Mouse (Mus musculus) layer of hippocampus, postnatal 14 days (tissue): Measurements from ENCODE around the gene Tbc1d16. TPM values are rescaled to one million over a fixed set of nuclear protein-coding genes. Genes with fewer than 3 reads are reported as not detected.
"Not testable (repeated sequence)": the region's sequence is repeated elsewhere in the genome, so short reads cannot be mapped to it uniquely, and the experiment has no call there.

Experiments
- DNase-seq, 2 experiments: peaks; one replicate each; pipeline ENCODE4 v3.0.0; 2021 to 2022; ENCODE audit warnings: low spot score in 2 of 2, mixed read lengths in 1 of 2
- long read RNA-seq, 2 experiments: library from polyadenylated mRNA; stranded (forward); transcript quantifications; one replicate each; pipeline ENCODE4 v2.0.0; 2021
- total RNA-seq, 2 experiments: library from RNA; stranded (reverse); gene quantifications; 2 replicates each; pipeline ENCODE4 v1.2.3; 2021

The Tbc1d16 gene
- 10 to 100 TPM; 79.7 to 81.0 TPM for total RNA-seq
- long read RNA-seq, experiment 1, partial matches to known transcripts, result 0 of 15 reads
- long read RNA-seq, experiment 1, other reads (novel, unspliced or antisense), result 15 of 15 reads
- long read RNA-seq, experiment 2, partial matches to known transcripts, result 0 of 27 reads
- long read RNA-seq, experiment 2, other reads (novel, unspliced or antisense), result 27 of 27 reads

DNA sequence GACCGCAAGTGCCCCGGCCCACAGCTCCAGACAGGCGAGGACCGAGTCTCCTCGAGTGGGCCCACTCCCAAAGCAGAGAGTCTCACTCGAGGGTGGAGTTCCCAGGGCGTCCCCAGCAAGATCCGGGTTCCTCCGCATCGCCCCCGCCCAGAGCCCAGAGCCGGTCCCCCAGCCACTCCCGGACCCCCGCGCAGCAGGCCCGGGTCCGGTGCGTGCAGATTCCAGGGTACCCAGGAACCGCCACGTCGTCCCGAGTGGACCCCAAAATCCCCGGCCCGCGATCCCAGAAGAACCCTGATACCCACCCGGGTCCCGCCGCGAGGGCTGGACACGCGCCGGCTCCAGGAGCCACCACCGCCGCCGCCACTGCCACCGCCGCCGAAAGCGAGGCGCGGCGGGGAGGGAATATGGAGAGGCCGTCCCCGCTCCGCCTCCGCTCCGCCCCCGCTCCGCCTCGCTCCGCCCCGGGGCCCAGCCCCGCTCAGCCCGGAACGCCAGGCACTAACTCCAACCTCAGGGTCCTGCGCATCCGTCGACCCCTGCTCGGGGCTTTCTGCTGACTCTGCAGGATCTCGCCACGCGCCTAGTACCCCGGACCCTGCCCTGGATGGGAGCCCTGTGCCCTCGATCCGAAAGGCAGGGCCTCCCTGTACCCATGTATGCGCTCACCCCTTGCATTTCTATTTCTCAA, at the start of gene Tbc1d16, which contains the start of gene Ccdc40:
TSS of gene Tbc1d16 (minus strand) at position 409 of the 691 bp plus-strand sequence.
TSS of gene Ccdc40 (plus strand) at position 482 of the 691 bp plus-strand sequence.
- peak; percentile 50 to 61 for DNase-seq

DNA sequence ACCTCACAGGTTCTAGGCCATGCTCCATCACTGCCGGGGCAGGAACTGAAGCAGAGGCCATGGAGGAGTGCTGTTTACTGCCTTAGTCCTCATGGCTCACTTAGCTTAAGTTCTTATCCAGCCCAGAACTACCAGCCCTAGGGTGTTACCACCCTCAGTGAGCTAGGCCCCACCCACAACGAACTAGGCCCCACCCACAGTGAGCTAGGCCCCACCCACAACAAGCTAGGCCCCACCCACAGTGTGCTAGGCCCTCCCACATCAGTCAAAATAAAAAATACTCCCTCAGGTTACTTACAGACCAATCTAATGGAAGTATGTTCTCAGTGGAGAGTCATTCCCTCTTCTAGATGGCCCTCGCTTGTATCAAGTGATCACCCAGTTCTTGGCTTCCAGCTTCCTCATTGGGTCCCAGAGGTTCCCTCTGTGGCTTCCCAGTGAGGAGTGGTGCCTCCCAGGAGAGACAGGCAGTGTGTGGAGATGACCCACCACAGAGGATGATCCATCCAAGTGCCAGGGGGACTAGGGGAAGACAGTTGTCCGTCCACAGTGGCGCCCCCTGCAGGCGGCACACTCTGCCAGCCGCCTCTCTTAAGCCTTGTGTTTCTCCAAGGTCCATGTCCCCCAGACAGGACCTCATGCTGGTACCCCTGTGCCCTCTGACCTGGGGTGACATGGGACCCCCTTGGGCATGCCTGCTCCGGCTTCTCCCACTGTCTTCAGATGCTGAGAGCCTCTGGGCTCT, 45.1 kb upstream of the Tbc1d16 start:
- DNase-seq, result no peak

DNA sequence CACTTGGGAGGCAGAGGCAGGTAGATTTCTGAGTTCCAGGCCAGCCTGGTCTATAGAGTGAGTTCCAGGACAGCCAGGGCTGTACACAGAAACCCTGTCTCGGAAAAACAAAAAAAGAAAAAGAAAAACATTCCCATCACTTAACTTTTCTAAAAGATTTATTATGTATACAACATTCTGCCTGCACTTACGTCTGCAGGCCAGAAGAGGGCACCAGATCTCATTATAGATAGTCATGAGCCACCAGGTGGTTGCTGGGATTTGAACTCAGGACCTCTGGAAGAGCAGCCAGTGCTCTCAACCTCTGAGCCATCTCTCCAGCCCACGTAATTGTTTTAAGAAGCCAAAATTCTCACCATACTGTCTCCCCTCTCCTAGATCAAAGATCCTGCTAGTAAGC, 44.2 kb upstream of the Tbc1d16 start:
- DNase-seq, result not testable (repeated sequence)

DNA sequence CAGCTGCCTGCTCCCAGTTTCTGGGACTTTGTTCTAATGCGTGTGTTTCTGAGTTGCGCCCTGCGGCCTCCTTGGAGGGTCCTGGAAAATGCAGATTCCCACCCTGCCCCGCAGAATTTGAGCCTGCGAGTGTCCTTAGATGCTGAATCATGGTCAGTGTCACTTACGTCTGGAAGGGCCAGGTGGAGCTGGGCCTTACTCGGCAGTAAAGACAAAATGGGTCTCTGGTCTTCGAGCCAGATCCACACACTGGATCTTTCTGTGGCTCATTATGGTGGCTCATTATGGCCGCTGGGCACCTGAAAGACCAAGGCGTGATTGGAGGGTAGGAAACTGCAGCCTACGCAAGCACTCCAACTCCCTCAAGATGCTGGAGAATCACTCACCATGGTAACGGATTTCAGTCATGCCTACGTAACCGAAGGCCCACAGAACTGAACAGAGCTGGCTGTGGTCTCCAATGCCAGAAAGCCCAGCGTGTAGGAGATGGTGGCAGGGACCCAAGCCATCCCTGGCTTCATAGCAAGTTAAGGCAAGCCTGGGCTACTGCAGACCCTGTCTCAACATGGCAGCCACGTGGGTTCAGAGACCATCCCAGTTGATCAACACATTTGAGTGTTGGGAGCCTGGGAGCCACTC, 40.4 kb upstream of the Tbc1d16 start:
- peak; percentile 54 to 69 for DNase-seq

DNA sequence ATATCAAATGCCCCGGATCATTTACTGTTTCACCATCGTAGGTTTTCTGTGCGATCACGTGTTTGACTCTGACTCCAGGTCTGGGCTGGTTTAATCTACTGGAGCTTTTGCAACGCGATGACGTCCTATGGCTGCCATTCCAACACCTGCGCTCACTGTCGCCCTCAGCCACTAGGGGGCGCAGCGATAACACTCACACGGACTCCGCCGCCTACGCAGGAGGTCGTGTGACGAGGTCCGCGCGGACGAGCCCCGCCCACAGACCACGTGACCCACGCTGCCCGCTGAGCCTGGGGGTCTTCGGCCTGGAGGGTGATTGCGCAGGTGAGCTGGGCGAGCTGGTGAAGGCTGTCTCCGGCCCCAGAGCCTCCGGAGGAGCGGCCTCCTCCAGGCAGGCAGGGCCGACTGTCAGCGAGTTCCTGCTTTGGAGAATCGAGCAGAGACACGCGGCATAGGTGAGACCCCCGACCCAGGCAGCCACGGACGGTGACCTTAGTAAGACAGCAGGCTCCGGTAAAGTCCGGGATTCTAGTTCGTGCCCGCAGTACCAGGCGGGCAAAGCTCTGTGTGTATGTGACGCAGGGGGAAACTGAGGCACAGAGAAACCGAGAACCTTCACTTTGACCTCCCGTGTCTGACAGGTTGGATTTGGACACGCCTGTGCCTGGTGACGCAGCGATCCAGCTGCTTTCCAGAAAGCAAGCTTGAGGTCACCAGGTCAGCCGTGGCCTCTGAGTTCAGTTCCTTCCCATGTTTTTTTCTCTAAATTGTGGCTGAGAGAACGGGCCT, 39.7 kb upstream of the Tbc1d16 start, which contains the start of gene Gaa:
TSS of gene Gaa (plus strand) at position 120 of the 789 bp plus-strand sequence.
- peak; percentile 95 for DNase-seq

DNA sequence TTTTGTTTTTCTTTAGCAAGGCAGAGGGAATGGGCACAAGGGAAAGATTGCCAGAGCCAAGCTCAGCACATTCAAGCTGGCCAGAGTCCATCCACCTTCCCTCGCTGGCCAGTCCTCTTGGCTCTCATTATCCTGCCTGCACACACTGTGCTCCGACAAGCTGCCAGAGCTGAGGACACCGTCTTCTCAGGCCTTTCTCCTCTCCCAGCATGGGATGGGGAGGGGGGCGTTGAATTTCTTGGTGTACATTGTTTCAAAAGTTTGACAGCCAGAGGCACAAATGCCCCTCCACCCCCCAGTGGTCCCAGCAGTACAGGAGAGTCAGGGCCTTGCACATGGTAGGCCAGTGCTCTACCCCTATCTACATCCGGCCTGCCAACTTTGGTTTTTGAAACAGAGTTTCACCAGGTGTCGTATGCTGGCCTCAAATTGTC, 39.0 kb upstream of the Tbc1d16 start:
- peak; percentile 37 to 71 for DNase-seq

DNA sequence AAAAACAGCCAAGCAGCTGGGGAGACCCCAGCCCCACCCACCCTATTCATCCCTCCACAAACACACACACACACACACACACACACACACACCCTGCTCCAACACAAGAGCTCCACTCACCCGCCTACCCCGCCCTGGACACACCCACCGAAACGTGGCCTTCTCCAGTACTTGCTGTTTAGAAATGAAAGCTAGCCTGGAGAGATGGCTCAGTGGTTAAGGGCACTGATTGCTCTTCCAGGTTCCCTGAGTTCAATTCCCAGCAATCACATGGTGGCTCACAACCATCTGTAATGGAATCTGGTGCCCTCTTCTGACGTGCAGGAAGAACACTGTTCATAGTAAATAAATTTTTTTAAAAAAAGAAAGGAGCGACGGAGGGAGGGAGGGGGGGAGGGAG, 37.5 kb upstream of the Tbc1d16 start:
- DNase-seq, result no peak

DNA sequence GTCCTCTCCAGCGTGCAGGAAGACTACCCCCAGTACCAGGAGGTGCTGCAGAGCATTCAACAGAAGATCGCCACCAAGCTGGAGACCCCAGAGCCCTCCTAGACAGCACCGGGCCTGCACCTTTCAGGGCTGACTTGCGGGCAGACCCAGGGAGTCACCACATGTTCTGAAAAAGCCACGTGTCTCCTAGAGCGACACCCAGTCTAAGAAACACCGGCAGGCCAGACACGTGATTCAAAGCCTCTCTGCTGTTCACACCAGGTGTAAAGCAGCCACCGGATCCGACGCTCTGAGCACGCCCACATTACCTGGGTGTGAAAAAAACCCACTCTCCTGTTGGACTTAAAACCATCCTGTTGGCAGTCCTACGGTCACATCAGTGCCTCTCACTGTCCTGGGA, 36.1 kb upstream of the Tbc1d16 start:
- no peak for DNase-seq

DNA sequence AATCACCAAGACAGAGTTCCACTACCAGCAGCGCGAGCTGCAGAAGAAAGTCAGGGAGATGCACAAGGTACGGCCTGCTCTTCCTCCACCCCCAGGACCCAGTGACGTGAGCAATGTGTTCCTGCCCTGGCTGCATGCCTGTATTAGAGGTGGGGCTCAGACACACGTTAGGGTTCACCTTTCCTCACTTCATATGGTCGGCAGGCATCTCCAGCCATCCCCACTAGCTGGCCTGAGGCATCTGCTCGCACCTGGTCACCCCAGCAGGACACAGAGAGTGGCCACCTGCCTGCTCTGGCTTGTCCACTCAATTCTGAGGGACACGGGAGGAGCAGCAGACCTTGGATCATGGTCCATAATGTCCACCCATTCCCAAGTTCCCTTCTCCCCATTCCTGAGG, 31.7 kb upstream of the Tbc1d16 start:
- DNase-seq, result no peak

DNA sequence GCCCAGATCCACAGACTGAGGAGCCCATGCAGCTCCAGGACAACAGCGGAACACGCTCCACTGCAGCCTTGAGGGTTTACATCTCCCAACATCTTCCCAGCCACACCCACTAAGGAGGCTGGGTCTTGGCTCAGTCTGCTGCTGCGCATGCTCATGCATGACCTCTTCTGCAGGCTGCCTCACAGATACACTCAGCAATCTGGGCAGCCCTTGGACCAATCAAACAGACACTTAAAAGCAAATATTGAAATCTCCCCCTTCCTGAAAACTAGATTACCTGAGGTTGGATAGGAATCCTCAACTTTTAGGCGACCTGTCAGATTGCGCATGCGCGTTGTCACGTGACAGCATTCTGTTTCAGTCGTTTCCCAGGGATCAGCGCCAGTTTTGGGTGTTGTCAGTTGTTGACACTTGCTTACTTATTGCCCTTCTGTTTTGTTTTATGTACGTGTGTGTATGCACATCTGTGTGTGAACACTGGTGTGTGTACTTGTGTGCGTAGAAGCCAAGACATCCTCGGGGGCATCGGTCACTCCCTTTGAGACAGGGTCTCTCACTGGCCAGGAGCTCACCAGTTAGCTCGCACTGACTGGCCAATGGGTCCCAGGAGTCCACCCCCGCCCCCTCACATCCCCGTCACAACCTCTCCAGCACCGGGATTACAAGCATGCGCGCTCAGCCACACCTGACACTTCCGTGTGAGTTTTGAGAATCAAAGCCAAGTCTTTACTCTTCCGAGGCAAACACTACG, 30.4 kb upstream of the Tbc1d16 start:
- peak; percentile 63 to 76 for DNase-seq

DNA sequence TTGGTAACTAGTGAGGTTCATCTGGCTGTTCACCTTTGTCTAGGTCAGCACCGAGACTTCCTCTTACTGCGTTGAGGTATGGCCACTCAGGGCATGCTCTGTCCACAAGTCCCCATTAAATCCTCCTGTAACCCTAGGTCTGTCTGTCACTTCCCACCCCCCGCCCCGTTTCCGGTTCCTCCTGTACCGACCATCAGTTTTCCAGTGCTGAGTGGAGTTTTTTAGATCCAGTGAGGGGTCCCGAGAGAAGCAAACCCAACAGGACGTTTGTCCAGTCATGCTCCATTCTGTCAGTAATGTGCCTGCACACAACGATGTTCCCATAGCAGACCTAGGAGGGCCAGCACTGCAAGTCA, 29.9 kb upstream of the Tbc1d16 start:
- no peak for DNase-seq

DNA sequence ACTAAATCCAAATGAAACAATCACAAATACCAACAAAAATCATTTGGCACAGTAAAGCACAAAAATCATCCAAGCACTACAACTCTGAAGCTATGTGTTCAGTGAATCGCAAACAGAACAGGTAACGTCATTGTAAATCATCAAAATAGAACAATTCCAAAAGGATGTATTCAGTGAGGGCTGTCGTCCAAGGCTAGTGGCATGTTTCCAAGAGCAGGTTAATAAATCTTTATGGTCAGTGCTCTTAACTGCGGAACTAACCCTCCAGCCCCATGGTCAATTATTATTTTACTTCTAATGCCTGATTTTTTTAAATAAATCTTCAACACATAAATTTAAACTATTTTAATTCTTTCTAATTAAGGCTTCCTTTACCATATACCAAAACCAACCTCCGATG, 28.3 kb upstream of the Tbc1d16 start:
- DNase-seq, result not testable (repeated sequence)

DNA sequence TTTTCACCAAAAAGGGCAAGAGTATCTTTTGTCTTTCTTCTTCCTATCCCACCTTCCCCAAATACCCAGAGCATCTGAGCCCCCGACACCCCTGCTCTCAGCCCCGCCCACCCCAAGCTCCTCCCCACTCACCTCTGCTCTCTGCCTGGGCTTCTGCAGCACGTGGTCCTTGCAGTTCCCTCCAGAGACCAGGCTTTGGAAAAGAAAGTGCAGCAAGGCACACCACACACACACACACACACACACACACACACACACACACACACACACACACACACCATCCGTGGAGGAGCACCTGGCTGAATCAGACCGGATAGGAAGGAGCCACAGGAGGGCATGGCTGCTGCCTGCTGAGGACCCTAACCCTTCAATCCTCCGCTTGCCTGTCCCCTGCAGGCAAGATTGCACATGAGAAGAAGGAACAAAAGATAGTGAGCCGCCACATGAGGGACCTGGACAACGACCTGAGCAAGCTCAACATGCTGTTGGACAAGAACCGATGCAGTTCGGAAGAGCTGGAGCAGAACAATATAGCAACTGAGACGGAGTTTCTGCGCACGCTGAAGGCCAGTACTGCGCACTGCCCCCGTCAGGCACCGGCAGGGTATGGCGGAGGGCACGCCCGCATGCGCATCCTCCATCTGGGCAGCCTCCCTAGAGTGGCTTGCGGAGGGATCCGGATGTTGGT, 24.7 kb upstream of the Tbc1d16 start:
- DNase-seq, result no peak

DNA sequence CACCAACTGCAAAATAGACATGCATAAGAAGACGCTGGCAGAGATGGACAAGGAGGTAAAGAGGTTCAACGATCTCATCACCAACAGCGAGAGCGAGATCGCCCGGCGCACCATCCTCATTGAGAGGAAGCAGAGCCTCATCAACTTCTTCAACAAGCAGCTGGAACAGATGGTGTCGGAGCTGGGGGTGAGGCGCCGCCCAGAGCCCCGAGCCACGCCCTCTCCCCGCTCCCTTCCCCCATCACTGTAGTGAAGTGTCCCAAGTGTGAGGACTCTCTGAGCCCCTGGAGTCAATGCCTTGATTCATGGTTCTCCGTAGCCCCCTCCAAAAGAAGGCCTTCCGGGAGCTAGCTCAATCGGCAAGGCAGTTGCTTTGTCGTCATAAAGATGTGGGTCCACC, 22.7 kb upstream of the Tbc1d16 start:
- DNase-seq, result no peak

DNA sequence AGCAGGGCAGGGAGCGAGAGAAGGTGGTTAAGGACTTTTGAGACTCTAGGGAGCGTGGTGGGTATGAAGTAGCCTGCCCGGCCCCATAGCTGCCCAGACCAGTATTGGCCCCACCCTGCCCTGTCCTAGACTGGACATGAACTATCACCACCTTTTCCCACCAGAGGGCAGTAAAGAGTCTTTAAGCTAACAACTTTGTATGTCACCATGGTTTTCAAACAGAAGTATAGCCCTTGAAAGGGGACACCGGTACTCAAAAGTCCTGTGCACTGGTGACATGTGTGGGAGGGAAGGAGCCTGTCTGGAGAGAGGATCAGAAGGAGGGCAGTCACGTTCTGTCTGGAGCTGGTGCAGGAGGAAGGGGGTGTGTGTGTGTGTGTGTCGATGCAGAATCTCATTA, 20.7 kb upstream of the Tbc1d16 start:
- peak in 1 of 2 experiments; percentile 64 for DNase-seq

DNA sequence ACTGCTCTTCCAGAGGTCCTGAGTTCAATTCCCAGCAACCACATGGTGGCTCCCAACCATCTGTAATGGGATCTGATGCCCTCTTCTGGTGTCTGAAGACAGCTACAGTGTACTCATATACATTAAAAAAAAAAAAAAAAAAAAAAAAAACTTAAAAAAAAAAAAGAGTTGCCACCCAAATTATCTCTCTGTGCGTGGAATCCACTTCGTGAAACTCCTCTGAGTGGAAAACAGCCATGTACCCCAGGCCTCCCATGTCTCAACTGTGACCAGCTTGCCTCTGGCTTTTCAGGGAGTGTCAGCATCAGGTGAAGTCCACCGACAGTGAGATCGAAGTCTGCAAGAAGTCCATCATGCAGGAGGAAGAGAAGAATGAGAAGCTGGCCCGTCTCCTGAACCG, 17.2 kb upstream of the Tbc1d16 start:
- not testable (repeated sequence) for DNase-seq

DNA sequence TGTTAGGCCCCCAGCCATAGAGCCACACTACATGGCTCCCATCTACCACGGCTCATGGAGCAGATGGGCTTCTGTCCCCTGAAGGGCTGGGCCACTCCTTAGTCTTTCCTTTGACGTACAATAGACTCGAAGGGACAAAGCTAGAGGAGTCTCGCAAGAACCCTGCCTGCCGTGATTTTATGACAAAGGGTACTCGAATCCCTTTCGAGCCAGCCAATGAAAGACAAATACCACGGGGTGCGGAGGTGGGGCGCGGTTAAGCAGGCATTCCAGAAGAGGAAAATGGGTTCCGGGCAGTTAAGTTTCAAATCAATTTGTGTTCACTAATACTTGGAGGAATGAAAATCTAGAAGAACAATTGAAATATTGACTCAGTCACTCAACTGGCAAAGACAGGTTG, 11.2 kb upstream of the Tbc1d16 start:
- no peak for DNase-seq

DNA sequence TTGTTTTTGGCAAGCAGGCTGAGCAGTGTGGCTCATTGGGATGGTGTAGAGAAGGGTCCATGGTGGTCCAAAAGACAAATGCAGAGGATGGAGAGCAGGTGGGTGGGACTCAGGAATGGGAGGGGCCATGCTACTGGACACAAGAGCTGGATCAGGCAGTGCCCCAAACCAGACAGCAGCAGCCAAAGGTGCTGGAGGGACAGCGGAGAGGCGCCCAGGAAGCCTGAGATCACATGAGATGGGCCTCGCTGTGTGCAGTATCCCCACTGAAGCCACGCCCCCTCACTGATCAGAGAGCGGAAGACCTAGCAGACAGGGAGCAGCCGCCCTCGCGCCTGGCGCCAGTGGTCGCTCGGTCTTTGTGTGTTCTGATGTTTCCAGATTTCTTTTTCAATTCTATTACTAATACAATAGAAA, 10.0 kb upstream of the Tbc1d16 start:
- no peak for DNase-seq

DNA sequence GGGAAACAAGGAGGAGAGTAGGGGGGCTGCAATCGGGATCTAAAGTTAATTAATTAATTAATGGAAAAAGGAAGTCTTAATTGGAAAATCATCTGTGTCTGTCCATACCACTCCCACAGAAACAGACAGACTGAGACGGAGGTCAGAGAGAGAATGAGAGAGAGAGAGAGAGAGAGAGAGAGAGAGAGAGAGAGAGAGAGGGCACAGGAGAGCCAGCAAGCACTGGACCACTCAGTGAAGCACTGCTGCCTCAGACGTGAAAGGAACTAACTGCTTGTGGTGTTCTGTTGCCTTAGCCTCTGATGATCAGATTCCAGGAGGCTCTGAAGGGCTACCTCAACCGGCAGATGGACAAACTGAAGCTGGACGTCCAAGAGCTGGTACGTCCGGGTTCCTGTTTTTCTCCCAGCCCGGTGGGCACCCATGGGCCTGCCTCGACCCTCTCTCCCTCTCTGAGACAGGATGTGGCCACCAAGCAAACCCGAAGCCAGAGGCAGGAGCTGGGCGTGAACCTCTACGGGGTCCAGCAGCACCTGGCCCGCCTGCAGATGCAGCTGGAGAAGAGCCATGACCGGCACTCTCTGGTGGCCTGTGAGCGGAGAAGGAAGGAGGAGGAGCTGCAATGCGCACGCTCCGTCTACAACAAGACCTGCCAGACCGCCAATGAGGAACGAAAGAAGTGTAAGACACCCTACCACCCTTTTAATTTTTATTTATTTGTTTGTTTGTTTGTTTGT, 9.4 kb upstream of the Tbc1d16 start:
- DNase-seq, result no peak
